Mouse (Mus musculus) lung, embryonic 16.5 days (tissue): ENCODE results near the gene Gm21981. TPM values are rescaled to one million over a fixed set of nuclear protein-coding genes. Genes with fewer than 3 reads are reported as not detected.

Source experiments
- ATAC-seq: fragments of 200-750 bp; cut with Nextera tagmentation; 2 replicates; pipeline ENCODE4 v1.8.0; 2017; ENCODE audit warnings: low read depth, mild to moderate bottlenecking, moderate library complexity
- H3K27ac ChIP-seq: fragments of 300-500 bp; sonication (generic); 2 replicates; pipeline ENCODE4 v1.5.1; 2014; ENCODE audit warnings: mild to moderate bottlenecking, control low read depth, low read length
- H3K27me3 ChIP-seq: fragments of 300-500 bp; sonication (generic); 2 replicates; pipeline ENCODE4 v1.6.1; 2014; ENCODE audit warnings: low read depth, low read length, mixed read lengths; ENCODE audit not compliant: control insufficient read depth, insufficient read depth
- H3K36me3 ChIP-seq: fragments of 300-500 bp; sonication (generic); 2 replicates; pipeline ENCODE4 v1.6.1; 2014; ENCODE audit warnings: low read length; ENCODE audit not compliant: control insufficient read depth, insufficient read depth
- H3K4me1 ChIP-seq: fragments of 300-500 bp; sonication (generic); replicated peaks from 2 replicates; pipeline ENCODE4 v1.6.1; 2014; ENCODE audit warnings: low read length, mixed read lengths; ENCODE audit not compliant: control insufficient read depth, insufficient read depth
- H3K4me2 ChIP-seq: fragments of 300-500 bp; sonication (generic); 2 replicates; pipeline ENCODE4 v1.6.1; 2014; ENCODE audit warnings: low read depth, low read length, control low read depth
- H3K4me3 ChIP-seq: fragments of 300-500 bp; sonication (generic); 2 replicates; pipeline ENCODE4 v1.5.1; 2014; ENCODE audit warnings: mild to moderate bottlenecking, low read length, control low read depth
- H3K9ac ChIP-seq: fragments of 300-500 bp; sonication (generic); 2 replicates; pipeline ENCODE4 v1.6.1; 2014; ENCODE audit warnings: low read length, control low read depth
- H3K9me3 ChIP-seq: fragments of 300-500 bp; sonication (generic); 2 replicates; pipeline ENCODE4 v1.6.1; 2016; ENCODE audit warnings: low read length; ENCODE audit not compliant: control insufficient read depth
- WGBS: fragments of 180-500 bp; shearing (Covaris S2); extraction: QIAGEN DNeasy Blood & Tissue Kit; methylation state at CpG from one replicate; pipeline ENCODE4 v1.1.7; 2014; 5-methylcytosine and 5-hydroxymethylcytosine counted together
- polyA plus RNA-seq: library from polyadenylated mRNA; unstranded; fragments of >200 nt; fragmentation: Nextera tagmentation; extraction: Ambion mirVana; gene quantifications from 2 replicates; pipeline ENCODE4 v1.2.1, GENCODE M21; 2015

The Gm21981 gene
- polyA plus RNA-seq, 1 experiment from 2014 or later: 0.41 TPM

DNA sequence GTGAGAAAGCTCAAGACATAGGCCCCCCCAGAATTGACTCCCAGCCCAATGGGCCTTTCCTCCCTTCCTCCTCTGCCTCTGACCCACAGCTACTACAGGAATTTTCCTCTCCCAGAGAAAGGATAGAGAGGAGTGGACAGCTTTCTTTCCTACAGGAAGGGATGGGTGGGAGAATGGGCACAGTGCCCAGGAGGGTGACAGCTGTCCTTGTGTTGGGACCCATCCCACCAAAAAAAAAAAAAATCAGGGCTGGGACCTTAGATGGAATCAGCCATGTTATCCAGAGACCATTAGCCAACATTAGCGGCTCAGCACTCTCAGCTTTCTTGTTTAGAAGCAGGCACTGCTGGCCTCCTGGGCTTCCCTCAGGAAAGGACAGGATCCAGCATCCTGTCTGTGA is 11.9 kb upstream of the Gm21981 start:
- no peak overlapping the region for H3K27ac ChIP-seq

GRCm38 (mm10) chr17:47704692-47705091 is 10.4 kb upstream of the Gm21981 start:
- Histone ChIP-seq H3K36me3 (peaks cover 2% of the 10 kb centered on the region; the same call in 1 of the 2 replicates), H3K9ac (no peak overlapping the region), H3K4me1 (peaks cover 19% of the 10 kb centered on the region), H3K27ac (no peak overlapping the region), H3K4me3 (no peak overlapping the region), H3K9me3 (no peaks in the 10 kb centered on the region), H3K27me3 (no peaks in the 10 kb centered on the region), H3K4me2 (no peak overlapping the region)
- WGBS: 74% methylated on average over 4 of the region's 4 CpGs
- no peak for ATAC-seq

More for the DNA sequence above, 11.9 kb upstream of the Gm21981 start:
- Histone ChIP-seq H3K9me3 (no peaks in the 10 kb centered on the region), H3K9ac (no peak overlapping the region), H3K4me3 (no peak overlapping the region), H3K4me2 (no peak overlapping the region), H3K4me1 (peaks cover 15% of the 10 kb centered on the region), H3K27me3 (no peaks in the 10 kb centered on the region), H3K36me3 (peaks cover 2% of the 10 kb centered on the region; the same call in 1 of the 2 replicates)
- no peak for ATAC-seq
- 44% methylated on average over 1 of the region's 1 CpGs for WGBS

DNA sequence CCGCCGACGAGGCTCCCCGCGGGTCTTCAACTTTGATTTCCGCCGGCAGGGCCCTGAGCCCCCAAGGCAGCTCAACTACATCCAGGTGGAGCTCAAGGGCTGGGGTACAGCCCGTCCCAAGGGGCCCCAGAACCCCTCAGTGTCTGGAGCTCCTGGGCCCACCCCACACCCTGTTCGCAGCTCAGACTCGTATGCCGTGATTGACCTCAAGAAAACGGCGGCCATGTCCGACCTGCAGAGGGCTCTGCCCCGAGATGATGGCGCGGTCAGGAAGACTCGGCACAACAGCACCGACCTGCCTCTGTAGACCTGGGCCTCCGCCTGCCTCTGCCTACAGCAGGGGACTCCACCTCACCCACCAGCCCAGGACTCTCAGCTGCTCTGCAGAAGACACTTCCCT is 9.3 kb upstream of the Gm21981 start:
- peaks cover 19% of the 10 kb centered on the region for H3K4me1 ChIP-seq
- H3K36me3 ChIP-seq: peaks cover 2% of the 10 kb centered on the region; the same call in 1 of the 2 replicates
- peak overlapping the region; percentile 40; the same call in 1 of the 2 replicates for H3K4me2 ChIP-seq
- no peak for ATAC-seq
- 0 out of 2 replicates have a peak overlapping the region, but pooled peaks have one; percentile 34 for H3K9ac ChIP-seq
- 0 out of 2 replicates have a peak overlapping the region, but pooled peaks have one; percentile 1 for H3K4me3 ChIP-seq
- H3K27me3 ChIP-seq: no peaks in the 10 kb centered on the region
- peak overlapping the region; percentile 45 for H3K27ac ChIP-seq
- no peaks in the 10 kb centered on the region for H3K9me3 ChIP-seq
- 32% methylated on average over 20 of the region's 20 CpGs for WGBS

DNA sequence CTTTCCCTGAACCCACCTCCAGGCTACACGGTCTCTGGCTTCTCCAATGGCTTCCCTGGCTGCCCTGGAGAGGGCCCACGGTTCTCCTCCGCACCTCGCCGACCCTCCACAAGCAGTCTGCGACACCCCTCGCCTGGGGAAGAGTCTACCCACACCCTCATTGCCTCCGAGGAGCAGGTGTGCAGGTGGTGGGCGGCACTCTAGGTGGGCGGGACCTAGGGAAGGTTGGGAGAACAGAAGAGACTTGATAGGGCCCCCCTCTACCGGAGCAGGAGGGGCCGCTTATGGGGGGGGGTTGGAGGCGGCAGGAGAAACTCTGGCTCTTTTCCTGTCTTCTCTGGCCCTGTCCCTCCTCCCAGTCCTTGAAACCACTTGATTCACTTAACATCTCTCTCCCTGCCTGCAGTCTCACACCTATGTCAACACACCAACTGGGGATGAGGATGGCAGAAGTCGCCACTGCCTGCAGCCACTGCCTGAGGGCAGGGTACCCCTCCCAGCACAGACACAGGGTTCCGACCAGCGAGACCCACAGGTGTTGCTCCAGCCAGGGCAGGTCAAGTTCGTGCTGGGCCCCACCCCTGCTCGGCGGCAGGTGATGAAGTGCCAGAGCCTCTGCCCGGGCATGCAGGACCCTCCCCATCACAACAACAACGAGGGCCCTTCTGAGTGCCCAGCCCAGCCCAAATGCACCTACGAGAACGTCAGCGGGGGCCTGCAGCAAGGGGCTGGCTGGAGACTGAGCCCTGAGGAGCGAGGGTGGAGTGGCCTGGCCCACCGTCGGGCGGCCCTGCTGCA is 8.5 kb upstream of the Gm21981 start:
- no peak overlapping the region; the same call in 1 of the 2 replicates for H3K9ac ChIP-seq
- peak overlapping the region; percentile 40 for H3K4me2 ChIP-seq
- 0 out of 2 replicates have a peak overlapping the region, but pooled peaks have one; percentile 8 for H3K4me3 ChIP-seq
- no peaks in the 10 kb centered on the region for H3K9me3 ChIP-seq
- peak; percentile 71 for ATAC-seq
- 33% methylated on average over 28 of the region's 28 CpGs for WGBS
- peaks cover 5% of the 10 kb centered on the region; the same call in 1 of the 2 replicates for H3K36me3 ChIP-seq
- H3K27ac ChIP-seq: peak overlapping the region; percentile 80
- peaks cover 19% of the 10 kb centered on the region for H3K4me1 ChIP-seq
- H3K27me3 ChIP-seq: no peaks in the 10 kb centered on the region

DNA sequence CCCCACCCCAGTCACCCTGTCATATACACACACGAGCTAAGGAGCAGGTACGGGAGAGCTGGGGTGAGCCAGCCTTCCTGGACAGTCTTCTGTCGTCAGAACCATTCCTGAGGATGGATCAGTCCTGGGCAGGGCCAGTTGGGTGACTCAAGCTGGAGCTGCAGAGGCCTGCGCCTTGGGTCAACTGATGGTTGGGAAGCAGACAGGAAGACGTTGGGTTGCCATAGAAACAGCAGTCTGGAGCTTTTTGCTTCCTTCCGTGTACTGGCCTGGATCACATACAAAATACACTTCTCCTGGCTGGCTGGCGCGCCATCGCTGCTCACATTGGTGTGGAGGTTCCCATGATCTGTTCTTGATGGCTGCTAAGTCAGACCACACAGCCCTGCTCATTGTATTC is 7.5 kb upstream of the Gm21981 start:
- Histone ChIP-seq H3K36me3 (peaks cover 5% of the 10 kb centered on the region; the same call in 1 of the 2 replicates), H3K27me3 (no peaks in the 10 kb centered on the region), H3K4me2 (no peak overlapping the region), H3K27ac (peak overlapping the region; percentile 80), H3K9me3 (no peaks in the 10 kb centered on the region), H3K4me1 (peaks cover 19% of the 10 kb centered on the region), H3K9ac (no peak overlapping the region), H3K4me3 (no peak overlapping the region)
- no peak for ATAC-seq
- WGBS: 63% methylated on average over 9 of the region's 9 CpGs

DNA sequence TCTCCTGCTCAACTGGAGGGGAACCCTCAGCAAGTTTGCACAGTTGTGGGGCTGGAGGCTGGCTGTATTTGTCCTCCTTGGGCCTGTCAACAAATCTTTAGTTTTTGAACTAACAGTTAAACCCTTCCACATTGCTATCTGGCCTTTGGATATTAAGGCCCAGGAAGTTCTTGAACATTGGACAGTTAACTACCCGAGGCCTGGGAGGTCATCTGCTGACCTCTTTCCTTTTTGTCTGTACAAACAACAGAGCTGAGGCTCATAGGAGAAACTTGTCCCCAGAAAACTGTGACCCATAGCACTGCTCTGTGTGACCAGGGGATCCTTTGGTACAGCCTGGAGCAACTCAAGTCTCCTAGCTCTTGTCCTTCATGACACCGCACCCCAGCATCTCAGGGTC is 4.8 kb upstream of the Gm21981 start:
- no peak for ATAC-seq

GRCm38 (mm10) chr17:47698156-47698555 is 3.9 kb upstream of the Gm21981 start:
- 86% methylated on average over 10 of the region's 10 CpGs for WGBS
- Histone ChIP-seq H3K9ac (no peak overlapping the region), H3K9me3 (no peaks in the 10 kb centered on the region), H3K4me3 (no peak overlapping the region), H3K36me3 (peaks cover 5% of the 10 kb centered on the region; the same call in 1 of the 2 replicates), H3K27me3 (no peaks in the 10 kb centered on the region), H3K4me2 (no peak overlapping the region), H3K27ac (no peak overlapping the region), H3K4me1 (peaks cover 22% of the 10 kb centered on the region)
- no peak for ATAC-seq

More for the DNA sequence above, 4.8 kb upstream of the Gm21981 start:
- no peaks in the 10 kb centered on the region for H3K27me3 ChIP-seq
- H3K4me3 ChIP-seq: no peak overlapping the region
- H3K9me3 ChIP-seq: no peaks in the 10 kb centered on the region
- H3K4me1 ChIP-seq: peaks cover 18% of the 10 kb centered on the region
- no peak overlapping the region for H3K9ac ChIP-seq
- 73% methylated on average over 2 of the region's 2 CpGs for WGBS
- H3K36me3 ChIP-seq: peaks cover 5% of the 10 kb centered on the region; the same call in 1 of the 2 replicates
- H3K4me2 ChIP-seq: no peak overlapping the region
- no peak overlapping the region for H3K27ac ChIP-seq

DNA sequence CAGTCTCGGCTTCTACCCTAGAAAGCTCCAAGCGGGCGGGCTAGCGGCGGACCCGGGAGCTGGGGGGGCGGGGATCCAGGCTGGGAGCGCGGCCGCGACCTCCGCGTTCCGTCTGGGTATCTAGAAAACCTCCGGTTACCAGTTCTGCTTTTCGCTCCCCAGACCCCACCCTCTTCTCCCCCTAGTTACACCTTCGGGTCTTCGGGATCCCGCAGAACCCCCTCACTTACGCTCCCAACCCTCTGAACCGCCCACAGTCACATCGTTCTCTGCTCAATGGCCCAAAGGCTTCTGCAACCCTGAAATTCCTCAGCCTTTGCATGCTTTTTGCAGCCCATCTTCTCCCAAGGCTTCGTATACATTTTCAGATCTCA is 1.1 kb upstream of the Gm21981 start:
- Histone ChIP-seq H3K4me1 (peaks cover 12% of the 10 kb centered on the region), H3K4me2 (peak overlapping the region; percentile 92), H3K9ac (peak overlapping the region; percentile 83), H3K27me3 (no peaks in the 10 kb centered on the region), H3K36me3 (0 out of 2 replicates have a peak, but pooled peaks cover 3% of the 10 kb centered on the region), H3K4me3 (peak overlapping the region; percentile 77), H3K27ac (peak overlapping the region; percentile 60), H3K9me3 (no peaks in the 10 kb centered on the region)
- WGBS: 0% methylated on average over 17 of the region's 23 CpGs
- no peak for ATAC-seq

DNA sequence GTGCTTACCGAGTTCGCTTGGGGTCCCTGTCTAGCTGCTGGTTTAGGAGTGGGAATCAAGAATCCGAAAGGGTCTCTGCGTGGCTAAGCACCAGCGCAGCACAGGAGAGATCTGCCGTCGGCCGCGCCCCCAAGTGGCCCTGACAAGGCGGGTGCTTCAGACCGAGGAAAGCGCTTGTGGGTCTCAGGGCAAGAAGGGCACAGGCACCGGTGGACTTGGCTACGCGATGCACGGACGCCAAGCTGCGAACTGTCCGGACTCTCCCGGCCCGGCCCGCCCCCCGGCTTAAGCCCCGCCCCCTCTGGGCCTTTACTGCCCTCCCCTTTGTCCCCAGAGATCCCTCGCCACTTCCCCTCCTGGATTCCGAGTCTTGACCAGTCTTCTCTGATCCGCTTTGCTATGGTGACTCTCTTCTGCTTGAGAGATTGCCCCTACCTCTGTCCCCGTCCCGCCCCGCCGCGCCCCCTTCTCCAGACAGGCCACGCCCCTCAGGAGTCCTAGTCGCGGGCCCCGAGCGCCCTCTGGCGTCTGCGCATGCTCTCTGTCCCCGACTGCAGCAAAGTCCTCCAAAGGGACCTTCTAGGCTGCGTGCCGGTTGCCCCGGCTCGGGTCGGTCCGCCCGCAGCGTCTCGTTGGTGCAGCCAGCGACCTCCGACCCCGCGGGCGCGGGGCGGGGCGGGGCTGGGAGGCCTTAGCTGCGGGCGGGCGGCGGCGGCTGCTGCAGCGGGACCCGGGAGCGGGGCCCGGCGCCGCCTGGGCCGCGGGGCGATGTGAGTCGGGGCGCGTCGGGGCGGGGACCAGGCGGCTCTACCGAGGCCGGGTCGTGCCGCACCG is 465 bp upstream of the Gm21981 start, which contains the start of gene Prickle4:
Gene Prickle4, minus strand, starts transcription at position 234 of the 834 bp plus-strand sequence.
- Histone ChIP-seq H3K4me3 (peak within 1 kb of the TSS; percentile 77), H3K27me3 (no peaks in the 10 kb centered on the region), H3K36me3 (0 out of 2 replicates have a peak, but pooled peaks cover 3% of the 10 kb centered on the region), H3K9me3 (no peaks in the 10 kb centered on the region), H3K4me2 (peak within 1 kb of the TSS; percentile 92), H3K4me1 (peaks cover 8% of the 10 kb centered on the region), H3K9ac (peak within 1 kb of the TSS; percentile 83), H3K27ac (peak within 1 kb of the TSS; percentile 60)
- under 1% methylated on average over 71 of the region's 82 CpGs for WGBS
- peak; percentile 97 for ATAC-seq
